8 mouse cellular contexts compared by ENCODE assay signal in genomic region chr6:34708650-34709265, GRCm38 (mm10).
DNase-seq lines count a peak whose midpoint lies in the region; TF ChIP-seq lines count a peak whose summit lies in the region.

No protein-coding gene starts in this region.

- no peak for TF ChIP-seq POLR2A in lung, adult 2 months (IDR thresholded peaks at IDR 0.05; ENCODE audit: borderline replicate concordance, extremely low read depth, low read depth, low read length)

- DNase-seq in lung, adult 18-20 months: peak; percentile 39 to 63
- DNase-seq in lung, adult 2 months: no peak
- peak; percentile 60 to 65 for DNase-seq in cerebellum, postnatal 36 days
- peak; percentile 64 to 65 for DNase-seq in heart, postnatal 10 days
- peak; percentile 18 to 30 for DNase-seq in layer of hippocampus, postnatal 14 days (ENCODE audit: low spot score in 2 of 2)
- DNase-seq in lung, postnatal 4 days: peak; percentile 85 to 90
- DNase-seq in telencephalon, adult 2 months (ENCODE audit: low read depth, low spot score): peak; percentile 18
- DNase-seq in spleen, postnatal 14 days (ENCODE audit: low spot score in 2 of 2): no peak

- H3K4me1 ChIP-seq in lung, adult 2 months (ENCODE audit: control insufficient read depth, insufficient read depth, low read length): peaks cover 8% of the 10 kb centered on the region

- no peak overlapping the region for H3K4me3 ChIP-seq in lung, adult 2 months (replicated peaks; ENCODE audit: extremely low read depth, low read depth, low read length)

- no peak for TF ChIP-seq CTCF in lung, adult 2 months (IDR thresholded peaks at IDR 0.05; ENCODE audit: insufficient read depth, low read length)

- WGBS in lung, adult 2 months: 19% methylated on average over 13 of the region's 13 CpGs

- intact Hi-C loops in heart, postnatal 10 days (cut with DNase I): loop anchor here (5.0 kb wide), 1 partner anchor 44 kb away; no protein-coding TSS in a partner anchor

Comparison
In these comparisons a context has a peak if more than half of its experiments do, and no peak if none do; other contexts are left out.
1. DNase-seq: peak in lung, adult 18-20 months (2 of 2), cerebellum, postnatal 36 days (2 of 2), heart, postnatal 10 days (2 of 2), layer of hippocampus, postnatal 14 days (2 of 2), lung, postnatal 4 days (2 of 2) and telencephalon, adult 2 months (single experiment); none in lung, adult 2 months (single experiment) and spleen, postnatal 14 days (0 of 2).